Mouse (Mus musculus): ENCODE measurements around the gene Scp2. TPM values are rescaled to one million over a fixed set of nuclear protein-coding genes. Genes with fewer than 3 reads are reported as not detected.

Scp2 gene
- polyA plus RNA-seq, 1 experiment from 2014 or later: 225 TPM

- Histone ChIP-seq H3K36me3 (peaks cover 19% of the 10 kb centered on the region), H3K4me2 (peak overlapping the region; percentile 69), H3K27ac (replicated peaks) (0 out of 2 replicates have a peak overlapping the region, but pooled peaks have one; percentile 1), H3K9me3 (replicated peaks) (no peaks in the 10 kb centered on the region), H3K9ac (replicated peaks) (peak overlapping the region; percentile 35), H3K4me1 (peaks cover 21% of the 10 kb centered on the region), H3K27me3 (replicated peaks) (no peaks in the 10 kb centered on the region), H3K4me3 (replicated peaks) (peak overlapping the region; percentile 54)
- ATAC-seq (ENCODE audit: low FRiP score): no peak
- 10% methylated on average over 8 of the region's 8 CpGs for WGBS
Measured at GRCm38 (mm10) chr4:108070723-108071122, 74.1 kb downstream of the Scp2 start.

- Histone ChIP-seq H3K9me3 (replicated peaks) (no peaks in the 10 kb centered on the region), H3K9ac (replicated peaks) (peak overlapping the region; percentile 35), H3K27me3 (replicated peaks) (no peaks in the 10 kb centered on the region), H3K27ac (replicated peaks) (no peak overlapping the region), H3K4me1 (peaks cover 21% of the 10 kb centered on the region), H3K36me3 (peaks cover 21% of the 10 kb centered on the region), H3K4me2 (peak overlapping the region; percentile 69), H3K4me3 (replicated peaks) (peak overlapping the region; percentile 54)
- WGBS: 75% methylated on average over 4 of the region's 4 CpGs
- no peak for ATAC-seq (ENCODE audit: low FRiP score)
Measured at GRCm38 (mm10) chr4:108070286-108070685, 74.5 kb downstream of the Scp2 start.

- Histone ChIP-seq H3K4me3 (replicated peaks) (no peak overlapping the region), H3K4me1 (peaks cover 21% of the 10 kb centered on the region), H3K36me3 (peaks cover 30% of the 10 kb centered on the region), H3K9ac (replicated peaks) (no peak overlapping the region), H3K27me3 (replicated peaks) (no peaks in the 10 kb centered on the region), H3K27ac (replicated peaks) (no peak overlapping the region), H3K9me3 (replicated peaks) (no peaks in the 10 kb centered on the region), H3K4me2 (no peak overlapping the region)
- no peak for ATAC-seq (ENCODE audit: low FRiP score)
- 89% methylated on average over 2 of the region's 2 CpGs for WGBS
Measured at GRCm38 (mm10) chr4:108068081-108068480, 76.7 kb downstream of the Scp2 start.

- no peak for ATAC-seq (ENCODE audit: low FRiP score)
- no peak overlapping the region for H3K4me3 ChIP-seq (replicated peaks)
- no peak overlapping the region for H3K9ac ChIP-seq (replicated peaks)
- peaks cover 21% of the 10 kb centered on the region for H3K4me1 ChIP-seq
- H3K27ac ChIP-seq (replicated peaks): no peak overlapping the region
- no peaks in the 10 kb centered on the region for H3K27me3 ChIP-seq (replicated peaks)
- peaks cover 30% of the 10 kb centered on the region for H3K36me3 ChIP-seq
- no peak overlapping the region for H3K4me2 ChIP-seq
- WGBS: 87% methylated on average over 7 of the region's 7 CpGs
- H3K9me3 ChIP-seq (replicated peaks): no peaks in the 10 kb centered on the region
Measured at GRCm38 (mm10) chr4:108067261-108067660, 77.5 kb downstream of the Scp2 start.

- Histone ChIP-seq H3K27ac (replicated peaks) (no peak overlapping the region), H3K36me3 (peaks cover 32% of the 10 kb centered on the region), H3K27me3 (replicated peaks) (no peaks in the 10 kb centered on the region), H3K9ac (replicated peaks) (no peak overlapping the region), H3K9me3 (replicated peaks) (no peaks in the 10 kb centered on the region), H3K4me3 (replicated peaks) (no peak overlapping the region), H3K4me2 (no peak overlapping the region), H3K4me1 (peaks cover 21% of the 10 kb centered on the region)
- WGBS: 95% methylated on average over 4 of the region's 4 CpGs
- no peak for ATAC-seq (ENCODE audit: low FRiP score)
Measured at GRCm38 (mm10) chr4:108066569-108066968, 78.2 kb downstream of the Scp2 start.

- Histone ChIP-seq H3K27me3 (replicated peaks) (no peaks in the 10 kb centered on the region), H3K27ac (replicated peaks) (no peak overlapping the region), H3K36me3 (peaks cover 32% of the 10 kb centered on the region), H3K4me3 (replicated peaks) (no peak overlapping the region), H3K4me1 (peaks cover 16% of the 10 kb centered on the region), H3K4me2 (no peak overlapping the region), H3K9ac (replicated peaks) (0 out of 2 replicates have a peak overlapping the region, but pooled peaks have one; percentile 20), H3K9me3 (replicated peaks) (no peaks in the 10 kb centered on the region)
- no peak for ATAC-seq (ENCODE audit: low FRiP score)
- 90% methylated on average over 2 of the region's 2 CpGs for WGBS
Measured at GRCm38 (mm10) chr4:108065176-108065844, 79.5 kb downstream of the Scp2 start.

- ATAC-seq (ENCODE audit: low FRiP score): no peak
Measured at GRCm38 (mm10) chr4:108063616-108064015, 81.2 kb downstream of the Scp2 start.

GRCm38 (mm10) chr4:108062524-108062923 is 82.3 kb downstream of the Scp2 start:
- Histone ChIP-seq H3K9ac (replicated peaks) (no peak overlapping the region), H3K27ac (replicated peaks) (no peak overlapping the region), H3K4me3 (replicated peaks) (no peak overlapping the region), H3K4me2 (no peak overlapping the region), H3K27me3 (replicated peaks) (no peaks in the 10 kb centered on the region), H3K36me3 (peaks cover 40% of the 10 kb centered on the region), H3K9me3 (replicated peaks) (no peaks in the 10 kb centered on the region), H3K4me1 (0 out of 2 replicates have a peak, but pooled peaks cover 5% of the 10 kb centered on the region)
- ATAC-seq (ENCODE audit: low FRiP score): no peak
- 95% methylated on average over 5 of the region's 5 CpGs for WGBS

More at GRCm38 (mm10) chr4:108063616-108064015, 81.2 kb downstream of the Scp2 start:
- 89% methylated on average over 6 of the region's 6 CpGs for WGBS
- Histone ChIP-seq H3K4me3 (replicated peaks) (no peak overlapping the region), H3K9ac (replicated peaks) (no peak overlapping the region), H3K27ac (replicated peaks) (no peak overlapping the region), H3K36me3 (peaks cover 42% of the 10 kb centered on the region), H3K27me3 (replicated peaks) (no peaks in the 10 kb centered on the region), H3K9me3 (replicated peaks) (no peaks in the 10 kb centered on the region), H3K4me1 (0 out of 2 replicates have a peak, but pooled peaks cover 5% of the 10 kb centered on the region), H3K4me2 (no peak overlapping the region)

- Histone ChIP-seq H3K27me3 (replicated peaks) (no peaks in the 10 kb centered on the region), H3K27ac (replicated peaks) (no peak overlapping the region), H3K4me2 (no peak overlapping the region), H3K9me3 (replicated peaks) (no peaks in the 10 kb centered on the region), H3K4me1 (0 out of 2 replicates have a peak, but pooled peaks cover 5% of the 10 kb centered on the region), H3K4me3 (replicated peaks) (no peak overlapping the region), H3K9ac (replicated peaks) (no peak overlapping the region), H3K36me3 (peaks cover 39% of the 10 kb centered on the region)
- ATAC-seq (ENCODE audit: low FRiP score): no peak
- WGBS: 66% methylated on average over 4 of the region's 4 CpGs
Measured at GRCm38 (mm10) chr4:108060774-108061173, 84.0 kb downstream of the Scp2 start.

GRCm38 (mm10) chr4:108059601-108060379 is 85.0 kb downstream of the Scp2 start:
- H3K4me2 ChIP-seq: no peak overlapping the region
- peaks cover 45% of the 10 kb centered on the region for H3K36me3 ChIP-seq
- 49% methylated on average over 19 of the region's 19 CpGs for WGBS
- no peaks in the 10 kb centered on the region for H3K9me3 ChIP-seq (replicated peaks)
- no peak overlapping the region for H3K4me3 ChIP-seq (replicated peaks)
- 0 out of 2 replicates have a peak, but pooled peaks cover 5% of the 10 kb centered on the region for H3K4me1 ChIP-seq
- H3K9ac ChIP-seq (replicated peaks): no peak overlapping the region
- H3K27me3 ChIP-seq (replicated peaks): no peaks in the 10 kb centered on the region
- ATAC-seq (ENCODE audit: low FRiP score): no peak
- 0 out of 2 replicates have a peak overlapping the region, but pooled peaks have one; percentile 30 for H3K27ac ChIP-seq (replicated peaks)

GRCm38 (mm10) chr4:108058166-108058565 is 86.6 kb downstream of the Scp2 start:
- Histone ChIP-seq H3K27me3 (replicated peaks) (no peaks in the 10 kb centered on the region), H3K4me3 (replicated peaks) (no peak overlapping the region), H3K36me3 (peaks cover 48% of the 10 kb centered on the region), H3K4me1 (0 out of 2 replicates have a peak, but pooled peaks cover 5% of the 10 kb centered on the region), H3K27ac (replicated peaks) (no peak overlapping the region), H3K4me2 (no peak overlapping the region), H3K9ac (replicated peaks) (no peak overlapping the region), H3K9me3 (replicated peaks) (no peaks in the 10 kb centered on the region)
- WGBS: 85% methylated on average over 10 of the region's 10 CpGs
- ATAC-seq (ENCODE audit: low FRiP score): no peak

All from neural tube, embryonic 15.5 days (tissue).